Mouse (Mus musculus): ENCODE results near the gene Prr11. TPM values are rescaled to one million over a fixed set of nuclear protein-coding genes. Genes with fewer than 3 reads are reported as not detected.
A peak's percentile ranks its signal among the peaks of the same experiment; 100 is the strongest.
"Not testable (repeated sequence)": the region's sequence is repeated elsewhere in the genome, so short reads cannot be mapped to it uniquely, and the experiment has no call there.

The Prr11 gene
- total and polyA plus RNA-seq, 2 experiments from 2014 or later: 0.88 to 1.5 TPM

DNA sequence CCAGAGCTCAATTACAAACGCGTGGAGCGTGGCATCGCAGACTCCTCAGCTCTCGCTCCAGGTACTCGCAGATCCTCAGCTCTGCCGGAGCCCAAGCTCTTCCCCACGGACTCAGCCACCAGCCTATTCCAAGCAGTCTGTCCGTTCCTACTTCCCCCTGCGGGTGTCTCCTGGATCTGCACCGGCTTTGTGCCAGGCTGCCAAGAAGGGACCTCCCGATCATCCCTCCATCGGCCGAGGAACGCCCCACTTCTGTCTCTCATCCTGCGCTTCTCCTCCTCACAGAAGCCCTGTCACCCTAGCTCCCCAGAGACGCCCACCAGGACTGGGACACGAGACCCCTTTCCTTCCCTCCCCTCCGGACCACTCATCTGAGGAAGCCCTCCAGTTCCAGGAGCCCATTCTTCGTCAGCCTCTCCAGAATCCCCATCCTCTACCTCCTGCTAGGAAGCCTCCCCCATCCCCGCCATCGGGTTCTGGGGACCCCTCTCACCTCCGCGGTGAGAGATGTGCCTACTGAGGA lies 35.1 kb downstream of the Prr11 start:
- under 1% methylated on average over 24 of the region's 24 CpGs for WGBS
- Histone ChIP-seq H3K36me3 (ENCODE audit: insufficient read depth, low read length) (peaks cover 11% of the 10 kb centered on the region; the same call in 1 of the 2 replicates), H3K9me3 (ENCODE audit: low read length) (no peaks in the 10 kb centered on the region), H3K4me1 (ENCODE audit: insufficient read depth, low read length) (0 out of 2 replicates have a peak, but pooled peaks cover 2% of the 10 kb centered on the region), H3K4me2 (ENCODE audit: low read depth, low read length, poor library complexity, severe bottlenecking) (peak overlapping the region; percentile 52), H3K9ac (replicated peaks; ENCODE audit: low read length, poor library complexity, severe bottlenecking) (peak overlapping the region; percentile 93), H3K27me3 (ENCODE audit: insufficient read depth, low read length) (no peaks in the 10 kb centered on the region), H3K4me3 (ENCODE audit: low read depth, low read length) (peak overlapping the region; percentile 57), H3K27ac (ENCODE audit: low read depth, low read length) (peak overlapping the region; percentile 96)
- ATAC-seq (ENCODE audit: low FRiP score) (peak; percentile 67), DNase-seq (ENCODE audit: low spot score) (peak; percentile 78)
- peak; percentile 61 for TF ChIP-seq CTCF (IDR thresholded peaks at IDR 0.05)

DNA sequence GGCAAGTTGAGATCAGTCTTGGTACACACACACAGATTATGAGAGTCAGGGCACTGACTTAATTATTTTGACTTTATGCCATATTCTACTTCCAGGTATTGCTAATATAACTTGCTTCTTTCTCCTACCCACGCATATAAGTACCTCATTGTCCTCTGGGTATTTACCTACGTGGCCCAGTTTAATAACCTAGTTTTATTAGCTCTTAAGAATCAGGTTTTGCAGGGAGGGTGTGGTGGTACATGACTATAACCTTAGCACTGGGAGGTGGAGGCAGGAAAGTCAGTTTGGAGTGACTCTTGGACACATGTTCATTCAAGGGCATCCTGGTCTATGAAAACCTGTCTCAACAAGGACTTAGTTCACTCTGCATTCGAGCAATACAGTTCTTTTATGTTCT lies 46.4 kb downstream of the Prr11 start:
- ATAC-seq (ENCODE audit: low FRiP score) (no peak), DNase-seq (ENCODE audit: low spot score) (peak; percentile 2)
- WGBS: 77% methylated on average over 3 of the region's 3 CpGs

DNA sequence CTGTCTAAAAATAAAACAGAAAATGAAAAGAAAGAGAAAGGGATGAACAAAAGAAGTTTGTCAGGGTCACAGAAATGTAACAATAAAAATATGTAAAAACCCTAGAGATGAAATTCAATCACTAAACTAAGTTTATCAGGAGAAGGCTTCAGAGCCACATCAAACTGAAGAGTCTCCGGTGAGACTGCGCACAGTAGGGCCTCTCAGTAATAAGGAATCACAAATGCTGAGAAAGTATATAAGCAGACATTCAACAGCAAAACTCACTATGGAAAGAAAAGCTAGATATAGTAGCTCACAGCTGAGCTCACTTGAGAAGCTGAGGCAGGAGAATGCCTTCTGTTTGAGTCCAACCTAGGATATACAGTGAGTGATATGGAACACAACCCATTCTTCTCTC lies 48.1 kb downstream of the Prr11 start:
- Histone ChIP-seq H3K27ac (ENCODE audit: low read depth, low read length) (no peak overlapping the region), H3K9ac (replicated peaks; ENCODE audit: low read length, poor library complexity, severe bottlenecking) (no peak overlapping the region), H3K9me3 (ENCODE audit: low read length) (no peaks in the 10 kb centered on the region), H3K27me3 (ENCODE audit: insufficient read depth, low read length) (no peaks in the 10 kb centered on the region), H3K4me3 (ENCODE audit: low read depth, low read length) (no peak overlapping the region), H3K4me1 (ENCODE audit: insufficient read depth, low read length) (no peaks in the 10 kb centered on the region), H3K36me3 (ENCODE audit: insufficient read depth, low read length) (peaks cover 40% of the 10 kb centered on the region), H3K4me2 (ENCODE audit: low read depth, low read length, poor library complexity, severe bottlenecking) (no peak overlapping the region)
- ATAC-seq (ENCODE audit: low FRiP score): no peak
- DNase-seq (ENCODE audit: low spot score): no peak
- TF ChIP-seq CTCF (IDR thresholded peaks at IDR 0.05): no peak
- WGBS: 97% methylated on average over 2 of the region's 2 CpGs

More for the DNA sequence above, 46.4 kb downstream of the Prr11 start:
- H3K9ac ChIP-seq (replicated peaks; ENCODE audit: low read length, poor library complexity, severe bottlenecking): no peak overlapping the region
- no peaks in the 10 kb centered on the region for H3K27me3 ChIP-seq (ENCODE audit: insufficient read depth, low read length)
- no peaks in the 10 kb centered on the region for H3K4me1 ChIP-seq (ENCODE audit: insufficient read depth, low read length)
- no peak for TF ChIP-seq CTCF (IDR thresholded peaks at IDR 0.05)
- H3K9me3 ChIP-seq (ENCODE audit: low read length): no peaks in the 10 kb centered on the region
- H3K36me3 ChIP-seq (ENCODE audit: insufficient read depth, low read length): peaks cover 29% of the 10 kb centered on the region
- no peak overlapping the region for H3K4me3 ChIP-seq (ENCODE audit: low read depth, low read length)
- H3K4me2 ChIP-seq (ENCODE audit: low read depth, low read length, poor library complexity, severe bottlenecking): no peak overlapping the region
- H3K27ac ChIP-seq (ENCODE audit: low read depth, low read length): no peak overlapping the region

DNA sequence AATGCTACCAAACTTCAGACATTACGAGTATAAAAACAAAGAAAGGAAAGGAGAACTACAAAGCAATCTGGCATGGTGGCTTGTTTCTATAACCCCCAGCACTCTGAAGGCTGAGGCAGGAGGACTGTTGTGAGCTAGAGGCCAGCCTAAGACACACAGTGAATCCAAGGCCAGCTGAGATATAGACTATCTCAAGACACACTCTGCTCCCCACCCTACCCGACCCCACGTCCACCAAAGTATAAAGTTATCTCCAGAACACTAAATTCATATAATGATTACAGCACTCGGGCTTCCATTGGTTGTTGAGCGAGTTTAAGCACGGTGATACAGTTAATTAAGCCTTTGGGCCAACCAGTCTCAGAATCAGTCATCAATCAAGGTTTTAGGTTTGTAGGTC lies 52.2 kb downstream of the Prr11 start:
- H3K27ac ChIP-seq (ENCODE audit: low read depth, low read length): no peak overlapping the region
- DNase-seq (ENCODE audit: low spot score): no peak
- no peaks in the 10 kb centered on the region for H3K9me3 ChIP-seq (ENCODE audit: low read length)
- H3K4me1 ChIP-seq (ENCODE audit: insufficient read depth, low read length): no peaks in the 10 kb centered on the region
- H3K36me3 ChIP-seq (ENCODE audit: insufficient read depth, low read length): peaks cover 53% of the 10 kb centered on the region
- no peak overlapping the region for H3K9ac ChIP-seq (replicated peaks; ENCODE audit: low read length, poor library complexity, severe bottlenecking)
- no peak overlapping the region for H3K4me3 ChIP-seq (ENCODE audit: low read depth, low read length)
- WGBS: 96% methylated on average over 6 of the region's 6 CpGs
- no peak for TF ChIP-seq CTCF (IDR thresholded peaks at IDR 0.05)
- ATAC-seq (ENCODE audit: low FRiP score): no peak
- H3K27me3 ChIP-seq (ENCODE audit: insufficient read depth, low read length): no peaks in the 10 kb centered on the region
- H3K4me2 ChIP-seq (ENCODE audit: low read depth, low read length, poor library complexity, severe bottlenecking): no peak overlapping the region

DNA sequence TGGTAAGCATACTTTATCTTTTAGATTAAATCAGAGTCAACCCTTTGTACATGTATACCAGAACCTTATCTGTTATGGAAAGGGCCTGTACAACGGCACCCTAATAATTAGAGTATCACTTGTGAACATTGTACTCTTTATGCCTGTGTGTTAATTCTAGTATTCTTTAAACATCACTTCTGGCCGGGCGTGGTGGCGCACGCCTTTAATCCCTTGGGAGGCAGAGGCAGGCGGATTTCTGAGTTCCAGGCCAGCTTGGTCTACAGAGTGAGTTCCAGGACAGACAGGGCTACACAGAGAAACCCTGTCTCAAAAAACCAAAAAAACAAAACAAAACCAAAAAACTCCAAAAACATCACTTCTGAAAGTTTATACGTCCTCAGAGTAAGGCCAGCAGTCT lies 59.6 kb downstream of the Prr11 start:
- not testable (repeated sequence) for H3K4me1 ChIP-seq (ENCODE audit: insufficient read depth, low read length); H3K9me3 ChIP-seq (ENCODE audit: low read length); H3K9ac ChIP-seq (replicated peaks; ENCODE audit: low read length, poor library complexity, severe bottlenecking); H3K4me3 ChIP-seq (ENCODE audit: low read depth, low read length); ATAC-seq (ENCODE audit: low FRiP score); H3K27me3 ChIP-seq (ENCODE audit: insufficient read depth, low read length); DNase-seq (ENCODE audit: low spot score); H3K27ac ChIP-seq (ENCODE audit: low read depth, low read length); H3K4me2 ChIP-seq (ENCODE audit: low read depth, low read length, poor library complexity, severe bottlenecking)
- WGBS: 97% methylated on average over 7 of the region's 7 CpGs
- H3K36me3 ChIP-seq (ENCODE audit: insufficient read depth, low read length): peaks cover 42% of the 10 kb centered on the region

DNA sequence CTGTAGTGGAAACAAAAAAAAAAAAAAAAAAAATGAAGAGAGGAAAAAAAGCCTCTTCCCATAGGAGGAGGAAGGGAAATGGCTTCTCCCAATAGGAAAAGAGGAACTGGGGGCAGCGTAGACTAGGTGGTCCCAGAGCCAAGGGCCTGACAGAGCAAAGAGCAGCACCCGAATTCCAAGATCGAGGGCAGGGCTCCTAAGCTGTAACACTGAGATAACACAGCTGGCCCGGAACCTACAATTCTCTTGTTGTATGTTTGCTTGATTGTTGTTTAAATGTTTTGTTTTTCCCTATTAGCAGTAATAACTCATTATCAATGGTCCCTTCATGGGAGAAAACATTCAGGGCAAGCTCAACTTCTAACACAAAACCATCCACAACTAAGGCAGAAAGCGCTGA lies 61.5 kb downstream of the Prr11 start:
- Histone ChIP-seq H3K27ac (ENCODE audit: low read depth, low read length) (no peak overlapping the region), H3K27me3 (ENCODE audit: insufficient read depth, low read length) (no peaks in the 10 kb centered on the region), H3K4me3 (ENCODE audit: low read depth, low read length) (no peak overlapping the region), H3K4me1 (ENCODE audit: insufficient read depth, low read length) (no peaks in the 10 kb centered on the region), H3K4me2 (ENCODE audit: low read depth, low read length, poor library complexity, severe bottlenecking) (no peak overlapping the region), H3K36me3 (ENCODE audit: insufficient read depth, low read length) (peaks cover 44% of the 10 kb centered on the region), H3K9me3 (ENCODE audit: low read length) (no peaks in the 10 kb centered on the region), H3K9ac (replicated peaks; ENCODE audit: low read length, poor library complexity, severe bottlenecking) (no peak overlapping the region)
- no peak for ATAC-seq (ENCODE audit: low FRiP score)
- DNase-seq (ENCODE audit: low spot score): no peak
- TF ChIP-seq CTCF (IDR thresholded peaks at IDR 0.05): no peak
- 95% methylated on average over 5 of the region's 5 CpGs for WGBS

Measured in midbrain, postnatal 0 days (tissue).